Mouse (Mus musculus) hindbrain, embryonic 10.5 days (tissue): ENCODE results near the gene Tfap4. TPM values are rescaled to one million over a fixed set of nuclear protein-coding genes. Genes with fewer than 3 reads are reported as not detected.
A peak's percentile ranks its signal among the peaks of the same experiment; 100 is the strongest.
"Not testable (repeated sequence)": the region's sequence is repeated elsewhere in the genome, so short reads cannot be mapped to it uniquely, and the experiment has no call there.

Experiments used
- DNase-seq: peaks from one replicate; pipeline ENCODE4 v3.0.0-alpha.2; 2017; ENCODE audit warnings: low spot score
- H3K27ac ChIP-seq: fragments of 300-500 bp; sonication (generic); 2 replicates; pipeline ENCODE4 v1.5.1; 2016; ENCODE audit warnings: mild to moderate bottlenecking, moderate library complexity
- H3K27me3 ChIP-seq: fragments of 300-500 bp; sonication (generic); 2 replicates; pipeline ENCODE4 v1.6.1; 2016; ENCODE audit warnings: mild to moderate bottlenecking; ENCODE audit not compliant: poor library complexity, insufficient read depth, severe bottlenecking
- H3K36me3 ChIP-seq: fragments of 300-500 bp; sonication (generic); 2 replicates; pipeline ENCODE4 v1.6.1; 2016; ENCODE audit warnings: mild to moderate bottlenecking, moderate library complexity
- H3K4me1 ChIP-seq: fragments of 300-500 bp; sonication (generic); replicated peaks from 2 replicates; pipeline ENCODE4 v1.6.1; 2016; ENCODE audit warnings: mild to moderate bottlenecking
- H3K4me3 ChIP-seq: fragments of 300-500 bp; sonication (generic); 2 replicates; pipeline ENCODE4 v1.5.1; 2016; ENCODE audit warnings: mild to moderate bottlenecking, moderate library complexity
- H3K9me3 ChIP-seq: fragments of 300-500 bp; sonication (generic); 2 replicates; pipeline ENCODE4 v1.6.1; 2016; ENCODE audit warnings: mild to moderate bottlenecking, moderate library complexity
- WGBS: fragments of 180-500 bp; shearing (Covaris S2); methylation state at CpG from one replicate; pipeline ENCODE4 v1.1.7; 2016; 5-methylcytosine and 5-hydroxymethylcytosine counted together
- polyA plus RNA-seq: library from polyadenylated mRNA; unstranded; fragments of >200 nt; fragmentation: Nextera tagmentation; extraction: Ambion mirVana; gene quantifications from 2 replicates; pipeline ENCODE4 v1.2.1, GENCODE M21; 2016

The Tfap4 gene
- polyA plus RNA-seq, 1 experiment from 2014 or later: 21.3 TPM

- Histone ChIP-seq H3K36me3 (peaks cover 8% of the 10 kb centered on the region), H3K27me3 (no peaks in the 10 kb centered on the region), H3K4me1 (peaks cover 26% of the 10 kb centered on the region), H3K9me3 (peaks cover 2% of the 10 kb centered on the region; the same call in 1 of the 2 replicates), H3K4me3 (peak overlapping the region; percentile 54), H3K27ac (peak overlapping the region; percentile 91)
- peak; percentile 98 for DNase-seq
- WGBS: under 1% methylated on average over 43 of the region's 43 CpGs
Observed at GRCm38 (mm10) chr16:4586531-4587123, 27.0 kb upstream of the Tfap4 start.

DNA sequence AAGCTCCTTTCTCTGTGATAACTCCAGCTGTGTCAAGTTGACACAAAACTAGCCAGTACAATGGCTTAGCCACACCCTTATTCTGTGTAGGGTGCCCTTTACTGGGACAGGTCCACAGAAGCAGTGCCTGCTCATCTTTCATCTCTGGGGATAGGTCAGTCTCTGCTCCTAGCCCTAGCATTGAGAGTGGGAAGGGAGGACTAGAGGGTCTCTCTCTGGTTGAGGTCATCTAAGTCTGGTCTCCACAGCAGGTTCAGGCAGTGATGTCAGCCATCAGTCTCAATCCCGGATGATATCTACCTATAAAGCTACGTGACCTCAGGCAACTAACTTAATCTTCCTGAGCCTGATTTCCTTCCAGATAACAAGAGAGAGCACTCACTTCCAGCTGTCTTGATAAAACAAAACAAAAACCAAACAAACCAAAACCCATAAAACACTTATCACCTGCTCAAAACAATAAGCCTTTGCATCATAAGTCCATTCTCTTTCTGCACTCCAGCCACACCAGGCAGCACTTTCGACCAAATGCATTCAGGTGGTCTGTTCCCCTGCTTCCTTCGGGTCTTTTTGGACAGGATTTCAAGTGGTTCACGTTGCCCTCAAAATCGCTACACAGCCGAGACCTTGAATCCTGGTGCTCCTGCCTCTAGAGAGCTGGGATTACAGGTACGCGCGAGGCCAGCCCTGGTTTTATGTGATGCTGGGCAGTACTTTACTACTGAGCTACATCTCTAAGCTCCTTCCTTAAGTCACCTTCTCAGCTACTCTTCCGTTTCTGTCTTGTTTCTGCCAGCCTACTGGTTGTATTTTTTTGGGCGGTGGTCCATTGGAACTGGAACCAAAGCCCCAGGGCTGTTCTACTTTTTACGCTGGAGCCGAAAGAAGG, 26.2 kb upstream of the Tfap4 start:
- H3K4me3 ChIP-seq: peak overlapping the region; percentile 54
- H3K27me3 ChIP-seq: no peaks in the 10 kb centered on the region
- peaks cover 6% of the 10 kb centered on the region for H3K36me3 ChIP-seq
- no peak for DNase-seq
- H3K9me3 ChIP-seq: peaks cover 2% of the 10 kb centered on the region; the same call in 1 of the 2 replicates
- peaks cover 26% of the 10 kb centered on the region for H3K4me1 ChIP-seq
- peak overlapping the region; percentile 91 for H3K27ac ChIP-seq
- WGBS: 10% methylated on average over 14 of the region's 14 CpGs

GRCm38 (mm10) chr16:4584438-4584837, 24.8 kb upstream of the Tfap4 start:
- WGBS: 76% methylated on average over 5 of the region's 5 CpGs
- H3K4me3 ChIP-seq: no peak overlapping the region

GRCm38 (mm10) chr16:4583807-4584206, 24.2 kb upstream of the Tfap4 start:
- DNase-seq: no peak
- Histone ChIP-seq H3K27me3 (no peaks in the 10 kb centered on the region), H3K4me1 (peaks cover 26% of the 10 kb centered on the region), H3K36me3 (no peaks in the 10 kb centered on the region), H3K4me3 (no peak overlapping the region), H3K9me3 (no peaks in the 10 kb centered on the region), H3K27ac (0 out of 2 replicates have a peak overlapping the region, but pooled peaks have one; percentile 24)
- 87% methylated on average over 3 of the region's 3 CpGs for WGBS

More at GRCm38 (mm10) chr16:4584438-4584837, 24.8 kb upstream of the Tfap4 start:
- Histone ChIP-seq H3K4me1 (peaks cover 26% of the 10 kb centered on the region), H3K9me3 (no peaks in the 10 kb centered on the region), H3K36me3 (no peaks in the 10 kb centered on the region), H3K27ac (no peak overlapping the region), H3K27me3 (no peaks in the 10 kb centered on the region)
- DNase-seq: no peak

DNA sequence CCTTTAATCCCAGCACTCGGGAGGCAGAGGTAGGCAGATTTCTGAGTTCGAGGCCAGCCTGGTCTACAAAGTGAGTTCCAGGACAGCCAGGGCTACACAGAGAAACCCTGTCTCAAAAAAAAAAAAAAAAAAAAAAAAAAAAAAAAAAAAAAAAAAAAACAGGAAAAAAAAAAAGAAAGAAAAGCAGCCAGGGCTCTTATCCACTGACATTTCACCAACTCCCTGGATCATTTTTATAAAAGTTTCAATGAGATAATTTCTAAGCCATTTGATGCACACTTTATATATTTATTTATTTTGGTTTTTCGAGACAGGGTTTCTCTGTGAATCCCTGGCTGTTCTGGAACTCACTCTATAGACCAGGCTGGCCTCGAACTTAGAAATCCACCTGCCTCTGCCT, 21.5 kb upstream of the Tfap4 start:
- 97% methylated on average over 4 of the region's 4 CpGs for WGBS
- H3K4me1 ChIP-seq: peaks cover 12% of the 10 kb centered on the region
- not testable (repeated sequence) for DNase-seq, H3K27me3 ChIP-seq, H3K4me3 ChIP-seq, H3K27ac ChIP-seq, H3K36me3 ChIP-seq, H3K9me3 ChIP-seq

DNA sequence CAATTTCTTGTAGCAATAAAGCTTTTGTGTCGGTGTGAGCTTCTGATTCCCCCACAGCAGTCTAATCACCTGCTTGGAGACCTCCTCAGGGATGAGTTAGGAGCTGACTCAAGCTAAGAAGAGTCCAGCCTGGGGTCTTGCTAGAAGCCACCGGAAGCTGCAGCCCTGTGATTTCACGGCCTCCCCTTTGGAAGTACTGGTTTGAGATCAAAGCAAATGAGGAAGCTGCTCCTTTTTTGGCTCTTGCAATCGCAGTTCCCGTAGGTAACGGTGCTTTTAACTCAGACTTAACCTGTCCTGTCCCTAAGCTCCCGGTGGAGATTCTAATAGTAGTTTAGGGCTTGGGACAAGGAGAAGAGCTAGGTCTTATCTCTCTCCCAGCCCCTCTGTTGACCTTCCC, 19.0 kb upstream of the Tfap4 start:
- Histone ChIP-seq H3K27me3 (no peaks in the 10 kb centered on the region), H3K36me3 (no peaks in the 10 kb centered on the region), H3K27ac (no peak overlapping the region), H3K4me1 (peaks cover 7% of the 10 kb centered on the region), H3K9me3 (no peaks in the 10 kb centered on the region), H3K4me3 (no peak overlapping the region)
- 79% methylated on average over 7 of the region's 7 CpGs for WGBS
- no peak for DNase-seq

DNA sequence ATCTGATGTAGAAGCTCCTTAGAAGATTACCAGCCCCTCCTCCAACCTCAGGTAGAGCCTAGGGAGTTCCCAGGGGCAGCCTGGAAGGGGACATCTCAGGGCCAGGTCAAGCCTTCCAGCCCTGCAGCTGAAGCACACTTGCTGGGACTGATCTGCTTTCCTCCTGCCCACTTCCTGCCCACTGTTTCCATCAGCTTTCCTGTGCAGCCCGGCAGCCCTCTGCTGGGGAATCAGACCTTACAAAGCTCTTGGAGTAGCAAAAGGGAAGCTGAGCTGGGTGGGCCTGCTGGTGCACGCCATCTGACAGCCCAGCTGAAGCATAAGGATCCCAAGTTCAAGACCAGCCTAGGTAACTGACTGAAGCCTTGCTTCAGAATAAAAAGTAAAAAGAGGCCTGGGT, 17.2 kb upstream of the Tfap4 start:
- WGBS: 60% methylated on average over 2 of the region's 2 CpGs
- H3K4me1 ChIP-seq: peaks cover 7% of the 10 kb centered on the region
- no peak overlapping the region for H3K27ac ChIP-seq
- H3K36me3 ChIP-seq: no peaks in the 10 kb centered on the region
- H3K4me3 ChIP-seq: no peak overlapping the region
- no peaks in the 10 kb centered on the region for H3K9me3 ChIP-seq
- no peaks in the 10 kb centered on the region for H3K27me3 ChIP-seq
- DNase-seq: no peak

GRCm38 (mm10) chr16:4576038-4576437, 16.4 kb upstream of the Tfap4 start:
- DNase-seq: no peak
- 47% methylated on average over 2 of the region's 2 CpGs for WGBS
- no peaks in the 10 kb centered on the region for H3K9me3 ChIP-seq
- peaks cover 12% of the 10 kb centered on the region for H3K4me1 ChIP-seq
- no peak overlapping the region for H3K4me3 ChIP-seq
- H3K27me3 ChIP-seq: no peaks in the 10 kb centered on the region
- H3K27ac ChIP-seq: no peak overlapping the region
- H3K36me3 ChIP-seq: no peaks in the 10 kb centered on the region

DNA sequence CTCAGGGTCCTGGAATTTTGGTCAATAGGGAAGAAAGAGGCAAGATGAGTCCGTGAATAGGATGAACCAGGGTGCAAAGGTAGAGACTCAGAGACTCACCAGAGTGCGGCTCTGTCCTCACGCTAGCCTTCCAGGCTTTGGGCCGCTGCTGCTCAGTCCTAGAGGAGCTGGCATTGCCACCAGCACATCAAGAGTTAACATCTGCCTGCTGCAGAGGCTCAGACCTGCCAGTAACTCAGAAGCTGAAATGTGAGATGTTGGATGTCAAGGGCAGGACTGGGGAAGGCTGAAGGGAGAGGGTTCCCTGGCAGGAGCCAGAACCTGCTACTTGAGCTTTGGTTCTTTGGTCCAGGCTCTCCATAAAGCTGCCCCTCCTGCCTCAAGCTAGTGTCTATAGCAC, 11.1 kb upstream of the Tfap4 start:
- H3K27me3 ChIP-seq: no peaks in the 10 kb centered on the region
- H3K4me3 ChIP-seq: no peak overlapping the region
- peaks cover 18% of the 10 kb centered on the region for H3K4me1 ChIP-seq
- H3K27ac ChIP-seq: 0 out of 2 replicates have a peak overlapping the region, but pooled peaks have one; percentile 6
- H3K9me3 ChIP-seq: no peaks in the 10 kb centered on the region
- DNase-seq: no peak
- 61% methylated on average over 4 of the region's 4 CpGs for WGBS
- H3K36me3 ChIP-seq: no peaks in the 10 kb centered on the region

- H3K4me1 ChIP-seq: peaks cover 18% of the 10 kb centered on the region
- no peaks in the 10 kb centered on the region for H3K27me3 ChIP-seq
- H3K9me3 ChIP-seq: no peaks in the 10 kb centered on the region
- peak; percentile 88 for DNase-seq
- peak overlapping the region; percentile 46; the same call in 1 of the 2 replicates for H3K27ac ChIP-seq
- no peak overlapping the region for H3K4me3 ChIP-seq
- 19% methylated on average over 4 of the region's 4 CpGs for WGBS
- no peaks in the 10 kb centered on the region for H3K36me3 ChIP-seq
Observed at GRCm38 (mm10) chr16:4567912-4568311, 8.3 kb upstream of the Tfap4 start.

DNA sequence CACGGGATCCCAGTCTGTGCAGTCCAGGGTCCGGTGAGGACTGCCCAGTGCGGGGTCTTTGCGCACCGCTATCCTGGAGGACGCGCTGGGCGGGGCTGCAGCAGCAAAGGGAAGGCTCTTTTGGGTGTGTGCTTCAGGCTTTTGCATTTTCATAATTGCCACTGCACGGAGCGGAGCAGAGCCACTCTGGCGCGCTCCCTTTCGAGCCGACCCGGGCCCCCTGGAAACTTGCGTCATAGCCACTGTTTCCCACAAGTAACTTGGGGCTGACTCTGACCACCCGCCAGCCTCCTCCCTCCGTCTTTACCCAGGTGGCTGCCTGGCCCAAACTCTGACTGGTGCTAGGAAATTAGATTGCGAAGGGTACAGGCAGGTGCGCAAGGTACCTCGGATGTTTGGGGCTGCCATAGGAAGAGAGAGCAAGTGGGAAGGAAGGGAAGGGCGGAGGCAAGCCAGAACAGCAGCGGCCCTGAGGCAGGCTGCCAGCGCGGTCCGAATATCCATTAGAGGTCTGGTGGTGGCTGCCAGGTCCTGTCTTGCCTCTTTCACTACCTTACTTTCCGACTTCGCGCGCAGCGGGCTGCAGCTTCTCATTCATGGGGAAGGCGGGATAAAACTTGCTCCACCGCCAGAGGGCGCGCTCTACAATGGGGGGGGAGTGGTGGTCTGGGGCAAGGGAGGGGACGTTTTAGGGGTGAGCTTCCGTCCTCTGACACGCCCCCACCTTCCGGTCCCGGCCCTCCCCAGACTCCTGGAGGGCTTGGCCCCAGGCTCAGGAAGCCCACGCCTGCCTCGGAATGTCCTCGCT, 695 bp upstream of the Tfap4 start:
- Histone ChIP-seq H3K36me3 (peaks cover 8% of the 10 kb centered on the region), H3K4me3 (peak overlapping the region; percentile 81), H3K27ac (peak overlapping the region; percentile 96), H3K4me1 (peaks cover 24% of the 10 kb centered on the region), H3K27me3 (no peaks in the 10 kb centered on the region), H3K9me3 (no peaks in the 10 kb centered on the region)
- 1% methylated on average over 43 of the region's 43 CpGs for WGBS
- peak; percentile 79 for DNase-seq

- peaks cover 8% of the 10 kb centered on the region for H3K36me3 ChIP-seq
- H3K9me3 ChIP-seq: no peaks in the 10 kb centered on the region
- DNase-seq: peak; percentile 78
- H3K4me1 ChIP-seq: peaks cover 24% of the 10 kb centered on the region
- under 1% methylated on average over 43 of the region's 43 CpGs for WGBS
- peak overlapping the region; percentile 96 for H3K27ac ChIP-seq
- H3K27me3 ChIP-seq: no peaks in the 10 kb centered on the region
- peak overlapping the region; percentile 81 for H3K4me3 ChIP-seq
Observed at GRCm38 (mm10) chr16:4558980-4559631, 548 bp downstream of the Tfap4 start.
